Mouse (Mus musculus): Measurements from ENCODE around the gene Adamts16.

GRCm38 (mm10) chr13:70887136-70887535 is 45.5 kb upstream of the Adamts16 start:
- TF ChIP-seq CTCF (IDR thresholded peaks at IDR 0.05; ENCODE audit: insufficient read depth, low read length) (no peak), POLR2A (IDR thresholded peaks at IDR 0.05; ENCODE audit: borderline replicate concordance, extremely low read depth, low read depth, low read length) (no peak)
